Mouse (Mus musculus): Measurements from ENCODE around the gene Il2rg. TPM values are rescaled to one million over a fixed set of nuclear protein-coding genes. Genes with fewer than 3 reads are reported as not detected.
A peak's percentile ranks its signal among the peaks of the same experiment; 100 is the strongest.

Il2rg gene
- 9.4 and 9.6 TPM in 2 replicates for polyA plus RNA-seq (2015; fragmentation: Nextera tagmentation; extraction: Ambion mirVana)

GRCm38 (mm10) chrX:101268025-101268754 is at the start of gene Il2rg:
Il2rg (minus strand) TSS chrX:101268255.
- 41% methylated on average over 5 of the region's 5 CpGs for WGBS (ENCODE audit: insufficient replicate concordance)
- H3K36me3 ChIP-seq (replicated peaks) = no peaks in the 10 kb centered on the region
- H3K4me2 ChIP-seq = peak within 1 kb of the TSS; percentile 30
- H3K9ac ChIP-seq = no peak within 1 kb of the TSS
- no peak within 1 kb of the TSS for H3K4me3 ChIP-seq (replicated peaks)
- no peak within 1 kb of the TSS for H3K27ac ChIP-seq (replicated peaks)
- no peak for ATAC-seq (ENCODE audit: insufficient read depth)
- H3K27me3 ChIP-seq = peaks cover 18% of the 10 kb centered on the region; the same call in 1 of the 2 replicates
- H3K9me3 ChIP-seq (replicated peaks) = no peaks in the 10 kb centered on the region
- H3K4me1 ChIP-seq (replicated peaks) = peaks cover 4% of the 10 kb centered on the region

- Histone ChIP-seq H3K36me3 (replicated peaks) (no peaks in the 10 kb centered on the region), H3K4me2 (no peak overlapping the region), H3K4me3 (replicated peaks) (no peak overlapping the region), H3K27ac (replicated peaks) (no peak overlapping the region), H3K27me3 (peaks cover 51% of the 10 kb centered on the region), H3K9me3 (replicated peaks) (no peaks in the 10 kb centered on the region), H3K4me1 (replicated peaks) (no peaks in the 10 kb centered on the region), H3K9ac (no peak overlapping the region)
- WGBS (ENCODE audit: insufficient replicate concordance) = 22% methylated on average over 6 of the region's 6 CpGs
- no peak for ATAC-seq (ENCODE audit: insufficient read depth)
Observed at GRCm38 (mm10) chrX:101313625-101314359, 45.7 kb upstream of the Il2rg start.

- Histone ChIP-seq H3K4me1 (replicated peaks) (no peaks in the 10 kb centered on the region), H3K4me2 (no peak overlapping the region), H3K27ac (replicated peaks) (no peak overlapping the region), H3K27me3 (peaks cover 79% of the 10 kb centered on the region), H3K9ac (no peak overlapping the region), H3K36me3 (replicated peaks) (no peaks in the 10 kb centered on the region), H3K9me3 (replicated peaks) (no peaks in the 10 kb centered on the region), H3K4me3 (replicated peaks) (no peak overlapping the region)
- 85% methylated on average over 5 of the region's 5 CpGs for WGBS (ENCODE audit: insufficient replicate concordance)
- no peak for ATAC-seq (ENCODE audit: insufficient read depth)
Observed at GRCm38 (mm10) chrX:101309299-101309698, 41.2 kb upstream of the Il2rg start.

- no peaks in the 10 kb centered on the region for H3K36me3 ChIP-seq (replicated peaks)
- WGBS (ENCODE audit: insufficient replicate concordance) = 48% methylated on average over 2 of the region's 2 CpGs
- H3K9me3 ChIP-seq (replicated peaks) = no peaks in the 10 kb centered on the region
- no peak for ATAC-seq (ENCODE audit: insufficient read depth)
- H3K4me2 ChIP-seq = no peak overlapping the region
- no peak overlapping the region for H3K27ac ChIP-seq (replicated peaks)
- no peak overlapping the region for H3K4me3 ChIP-seq (replicated peaks)
- no peaks in the 10 kb centered on the region for H3K4me1 ChIP-seq (replicated peaks)
- peaks cover 79% of the 10 kb centered on the region for H3K27me3 ChIP-seq
- H3K9ac ChIP-seq = no peak overlapping the region
Observed at GRCm38 (mm10) chrX:101304646-101305045, 36.6 kb upstream of the Il2rg start.

GRCm38 (mm10) chrX:101301654-101302053 is 33.6 kb upstream of the Il2rg start:
- Histone ChIP-seq H3K9ac (no peak overlapping the region), H3K4me3 (replicated peaks) (no peak overlapping the region), H3K9me3 (replicated peaks) (no peaks in the 10 kb centered on the region), H3K4me2 (no peak overlapping the region), H3K27me3 (peaks cover 66% of the 10 kb centered on the region), H3K36me3 (replicated peaks) (peaks cover 15% of the 10 kb centered on the region), H3K4me1 (replicated peaks) (peaks cover 5% of the 10 kb centered on the region; the same call in 1 of the 2 replicates), H3K27ac (replicated peaks) (no peak overlapping the region)
- 75% methylated on average over 9 of the region's 9 CpGs for WGBS (ENCODE audit: insufficient replicate concordance)
- no peak for ATAC-seq (ENCODE audit: insufficient read depth)

GRCm38 (mm10) chrX:101300427-101301030 is 32.5 kb upstream of the Il2rg start:
- no peak for ATAC-seq (ENCODE audit: insufficient read depth)
- H3K27ac ChIP-seq (replicated peaks) = no peak overlapping the region
- peaks cover 5% of the 10 kb centered on the region; the same call in 1 of the 2 replicates for H3K4me1 ChIP-seq (replicated peaks)
- no peak overlapping the region for H3K4me2 ChIP-seq
- no peaks in the 10 kb centered on the region for H3K9me3 ChIP-seq (replicated peaks)
- no peak overlapping the region for H3K4me3 ChIP-seq (replicated peaks)
- peaks cover 26% of the 10 kb centered on the region for H3K36me3 ChIP-seq (replicated peaks)
- peaks cover 56% of the 10 kb centered on the region for H3K27me3 ChIP-seq
- H3K9ac ChIP-seq = no peak overlapping the region
- WGBS (ENCODE audit: insufficient replicate concordance) = 43% methylated on average over 13 of the region's 13 CpGs

GRCm38 (mm10) chrX:101299473-101300426 is 31.7 kb upstream of the Il2rg start:
- Histone ChIP-seq H3K27ac (replicated peaks) (no peak overlapping the region), H3K9me3 (replicated peaks) (no peaks in the 10 kb centered on the region), H3K4me3 (replicated peaks) (no peak overlapping the region), H3K9ac (no peak overlapping the region), H3K4me1 (replicated peaks) (peaks cover 5% of the 10 kb centered on the region; the same call in 1 of the 2 replicates), H3K27me3 (peaks cover 50% of the 10 kb centered on the region), H3K36me3 (replicated peaks) (peaks cover 32% of the 10 kb centered on the region), H3K4me2 (no peak overlapping the region)
- 26% methylated on average over 12 of the region's 13 CpGs for WGBS (ENCODE audit: insufficient replicate concordance)
- ATAC-seq (ENCODE audit: insufficient read depth) = no peak

- no peak within 1 kb of the TSS for H3K4me3 ChIP-seq (replicated peaks)
- H3K27ac ChIP-seq (replicated peaks) = no peak within 1 kb of the TSS
- peak within 1 kb of the TSS; percentile 30; the same call in 1 of the 2 replicates for H3K4me2 ChIP-seq
- peaks cover 39% of the 10 kb centered on the region for H3K36me3 ChIP-seq (replicated peaks)
- peaks cover 5% of the 10 kb centered on the region; the same call in 1 of the 2 replicates for H3K4me1 ChIP-seq (replicated peaks)
- no peak for ATAC-seq (ENCODE audit: insufficient read depth)
- H3K27me3 ChIP-seq = peaks cover 43% of the 10 kb centered on the region
- 25% methylated on average over 23 of the region's 24 CpGs for WGBS (ENCODE audit: insufficient replicate concordance)
- H3K9ac ChIP-seq = no peak within 1 kb of the TSS
- no peaks in the 10 kb centered on the region for H3K9me3 ChIP-seq (replicated peaks)
Observed at GRCm38 (mm10) chrX:101299055-101299454, 31.0 kb upstream of the Il2rg start, which contains the start of gene Nlgn3. Nlgn3 (plus strand) TSS chrX:101299168.

- peak overlapping the region; percentile 95 for H3K27ac ChIP-seq (replicated peaks)
- H3K4me2 ChIP-seq = peak overlapping the region; percentile 25
- 48% methylated on average over 10 of the region's 10 CpGs for WGBS (ENCODE audit: insufficient replicate concordance)
- H3K27me3 ChIP-seq = no peaks in the 10 kb centered on the region
- no peak overlapping the region for H3K4me3 ChIP-seq (replicated peaks)
- ATAC-seq (ENCODE audit: insufficient read depth) = peak; percentile 23
- no peak overlapping the region for H3K9ac ChIP-seq
- H3K9me3 ChIP-seq (replicated peaks) = no peaks in the 10 kb centered on the region
- peaks cover 88% of the 10 kb centered on the region for H3K36me3 ChIP-seq (replicated peaks)
- H3K4me1 ChIP-seq (replicated peaks) = peaks cover 50% of the 10 kb centered on the region
Observed at GRCm38 (mm10) chrX:101290111-101290510, 22.1 kb upstream of the Il2rg start.

- peaks cover 50% of the 10 kb centered on the region for H3K4me1 ChIP-seq (replicated peaks)
- no peak overlapping the region for H3K4me3 ChIP-seq (replicated peaks)
- no peaks in the 10 kb centered on the region for H3K27me3 ChIP-seq
- ATAC-seq (ENCODE audit: insufficient read depth) = no peak
- H3K4me2 ChIP-seq = peak overlapping the region; percentile 61
- no peaks in the 10 kb centered on the region for H3K9me3 ChIP-seq (replicated peaks)
- peak overlapping the region; percentile 95 for H3K27ac ChIP-seq (replicated peaks)
- H3K9ac ChIP-seq = no peak overlapping the region
- peaks cover 88% of the 10 kb centered on the region for H3K36me3 ChIP-seq (replicated peaks)
- 81% methylated on average over 7 of the region's 7 CpGs for WGBS (ENCODE audit: insufficient replicate concordance)
Observed at GRCm38 (mm10) chrX:101289037-101289436, 21.0 kb upstream of the Il2rg start.

Measured in liver, embryonic 15.5 days (tissue).